Mouse (Mus musculus) CH12.LX (cell line): ENCODE measurements around the gene Sdhb. TPM values are rescaled to one million over a fixed set of nuclear protein-coding genes. Genes with fewer than 3 reads are reported as not detected.

ENCODE experiments used
- DNase-seq: peaks from one replicate; pipeline ENCODE4 v3.0.0-alpha.2; 2013; ENCODE audit errors: extremely low read depth
- H3K27ac ChIP-seq: 2 replicates; pipeline ENCODE4 v1.5.1; 2012; ENCODE audit warnings: low read depth, mild to moderate bottlenecking, control low read depth, moderate library complexity; ENCODE audit not compliant: insufficient read depth
- H3K27me3 ChIP-seq: replicated peaks from 2 replicates; pipeline ENCODE3; 2012; ENCODE audit warnings: inconsistent platforms
- H3K36me3 ChIP-seq, 2 experiments: replicated peaks in 1 of 2; 2 replicates each; pipeline versions ENCODE3 to v1.6.1; 2012; ENCODE audit warnings: inconsistent platforms in 1 of 2, low read length in 1 of 2, mild to moderate bottlenecking in 1 of 2, mixed read lengths in 1 of 2, moderate library complexity in 1 of 2; ENCODE audit not compliant: control insufficient read depth in 1 of 2, insufficient read depth in 1 of 2
- H3K4me1 ChIP-seq, 2 experiments: 2 replicates each; pipeline ENCODE4 v1.6.1; 2012; ENCODE audit warnings: inconsistent platforms in 1 of 2, moderate library complexity in 1 of 2; ENCODE audit not compliant: insufficient read depth in 2 of 2, control insufficient read depth in 1 of 2
- H3K4me2 ChIP-seq: 2 replicates; pipeline ENCODE4 v1.6.1; 2012; ENCODE audit warnings: low read depth, mild to moderate bottlenecking, control low read depth; ENCODE audit not compliant: poor library complexity, insufficient read depth, severe bottlenecking
- H3K4me3 ChIP-seq, 3 experiments: fragments of 150-350 bp in 1 of 3; sonication (generic) in 1 of 3; replicated peaks in 1 of 3; 2 replicates each; pipeline versions ENCODE3 to v1.5.1; 2011 to 2012; ENCODE audit warnings: low read depth in 2 of 3, low read length in 2 of 3, mild to moderate bottlenecking in 2 of 3, moderate library complexity in 2 of 3, control low read depth in 1 of 3, improper control_type of control experiment in 1 of 3, inconsistent platforms in 1 of 3, mixed read lengths in 1 of 3; ENCODE audit not compliant: poor library complexity in 1 of 3
- H3K79me2 ChIP-seq: replicated peaks from 2 replicates; pipeline ENCODE4 v1.6.1; 2012; ENCODE audit warnings: mild to moderate bottlenecking, moderate library complexity; ENCODE audit not compliant: control insufficient read depth, poor library complexity, insufficient read depth, severe bottlenecking; ENCODE audit errors: extremely low read depth
- H3K9ac ChIP-seq: 2 replicates; pipeline ENCODE4 v1.6.1; 2012; ENCODE audit warnings: low read depth, mild to moderate bottlenecking, control low read depth, moderate library complexity; ENCODE audit not compliant: insufficient read depth
- H3K9me3 ChIP-seq: replicated peaks from 2 replicates; pipeline ENCODE3; 2012; ENCODE audit warnings: low read length, inconsistent platforms, mixed read lengths
- CHD2 ChIP-seq: IDR thresholded peaks from 2 replicates; pipeline ENCODE4 v1.6.1; 2011; ENCODE audit warnings: low read length, improper control_type of control experiment
- ETS1 ChIP-seq: conservative IDR thresholded peaks from 2 replicates; pipeline ENCODE4 v1.6.1; 2012; ENCODE audit warnings: low read depth, mild to moderate bottlenecking, inconsistent platforms, low read length, improper control_type of control experiment, moderate library complexity
- JUND ChIP-seq: conservative IDR thresholded peaks from 2 replicates; pipeline ENCODE4 v1.6.1; 2011; ENCODE audit warnings: low read depth, low read length, improper control_type of control experiment
- KAT2A ChIP-seq: IDR thresholded peaks from 2 replicates; pipeline ENCODE4 v1.6.1; 2012; ENCODE audit warnings: low read length, improper control_type of control experiment, inconsistent platforms; ENCODE audit not compliant: insufficient replicate concordance
- MAX ChIP-seq: IDR thresholded peaks from 2 replicates; pipeline ENCODE4 v1.6.1; 2011; ENCODE audit warnings: low read length, improper control_type of control experiment
- MAZ ChIP-seq: IDR thresholded peaks from 2 replicates; pipeline ENCODE4 v1.6.1; 2012; ENCODE audit warnings: low read depth, mild to moderate bottlenecking, inconsistent platforms, low read length, improper control_type of control experiment, moderate library complexity
- POLR2AphosphoS2 ChIP-seq: IDR thresholded peaks from 2 replicates; pipeline ENCODE4 v1.6.1; 2011; ENCODE audit warnings: low read depth, low read length, improper control_type of control experiment
- RAD21 ChIP-seq: IDR thresholded peaks from 2 replicates; pipeline ENCODE4 v1.6.1; 2011; ENCODE audit warnings: low read depth, mild to moderate bottlenecking, low read length, improper control_type of control experiment, moderate library complexity
- RCOR1 ChIP-seq: conservative IDR thresholded peaks from 2 replicates; pipeline ENCODE4 v1.6.1; 2012; ENCODE audit warnings: low read depth, mild to moderate bottlenecking, inconsistent platforms, low read length, improper control_type of control experiment
- SIN3A ChIP-seq: IDR thresholded peaks from 2 replicates; pipeline ENCODE4 v1.6.1; 2012; ENCODE audit warnings: low read length, improper control_type of control experiment, inconsistent platforms
- SMC3 ChIP-seq: IDR thresholded peaks from 2 replicates; pipeline ENCODE4 v1.6.1; 2011; ENCODE audit warnings: low read depth, low read length, improper control_type of control experiment
- TCF12 ChIP-seq: IDR thresholded peaks from 2 replicates; pipeline ENCODE4 v1.6.1; 2014; ENCODE audit warnings: low read depth, mild to moderate bottlenecking, inconsistent platforms, low read length, improper control_type of control experiment
- USF2 ChIP-seq: conservative IDR thresholded peaks from 2 replicates; pipeline ENCODE4 v1.6.1; 2011; ENCODE audit warnings: low read depth, low read length, improper control_type of control experiment
- ZMIZ1 ChIP-seq: IDR thresholded peaks from 2 replicates; pipeline ENCODE4 v1.6.1; 2012; ENCODE audit warnings: low read depth, mild to moderate bottlenecking, inconsistent platforms, low read length, improper control_type of control experiment
- ZNF384 ChIP-seq: IDR thresholded peaks from 2 replicates; pipeline ENCODE4 v1.6.1; 2012; ENCODE audit warnings: low read depth, low read length, improper control_type of control experiment, inconsistent platforms
- dilution Hi-C: fragments of 300-500 bp; cut with MboI; formaldehyde crosslinking; loops from 2 replicates; pipeline ENCODE4 v1.14.3; 2020; ENCODE audit warnings: low sequenced_read_pairs; ENCODE audit not compliant: extremely low pct_unique_long_range_greater_than_20kb, extremely low pct_ligation_motif_present
- in situ Hi-C: fragments of 300-500 bp; cut with MboI; formaldehyde crosslinking; loops from 3 replicates; pipeline ENCODE4 v1.14.3; 2019; ENCODE audit warnings: low sequenced_read_pairs, low pct_ligation_motif_present, low pct_unique_long_range_greater_than_20kb, mixed read lengths
- polyA plus RNA-seq: library from polyadenylated mRNA; unstranded; fragments of >175 nt; gene quantifications from 2 replicates; pipeline ENCODE4 v1.2.1, GENCODE M21; 2012; ENCODE audit warnings: low read depth; ENCODE audit not compliant: insufficient read length
- total RNA-seq, 2 experiments: library from RNA; depleted of rRNA; stranded (reverse); fragments of 300-350 nt in 1 of 2; fragments of >200 nt in 1 of 2; gene quantifications; 2 replicates each; pipeline ENCODE4 v1.2.3; 2012 to 2014

The Sdhb gene
- total and polyA plus RNA-seq, 3 experiments, result 156 to 190 (median 188) TPM

GRCm38 (mm10) chr4:140967386-140968159 is 6.6 kb downstream of the Sdhb start:
- dilution Hi-C loops, result no loop called here
- no peaks in the 10 kb centered on the region for H3K27me3 ChIP-seq
- in situ Hi-C loops, result no loop called here
- no peak overlapping the region for H3K4me3 ChIP-seq
- H3K36me3 ChIP-seq, result peaks cover 31 to 79% of the 10 kb centered on the region in 2 experiments
- H3K79me2 ChIP-seq, result peaks cover 4% of the 10 kb centered on the region
- DNase-seq, result no peak
- peaks cover 8 to 36% of the 10 kb centered on the region in 2 experiments for H3K4me1 ChIP-seq
- H3K9me3 ChIP-seq, result no peaks in the 10 kb centered on the region
- no peak for TF ChIP-seq ZMIZ1
- no peak for TF ChIP-seq SIN3A
- H3K27ac ChIP-seq, result no peak overlapping the region
- no peak overlapping the region for H3K9ac ChIP-seq
- H3K4me2 ChIP-seq, result no peak overlapping the region

- dilution Hi-C loops, result no loop called here
- no peaks in the 10 kb centered on the region for H3K9me3 ChIP-seq
- no peak overlapping the region for H3K9ac ChIP-seq
- H3K4me1 ChIP-seq, result peaks cover 0 to 7% of the 10 kb centered on the region in 2 experiments; a peak in 1 of 4 replicates
- no peak overlapping the region for H3K4me2 ChIP-seq
- in situ Hi-C loops, result loop anchor here (5.0 kb wide), 1 partner anchor 51 kb away; no protein-coding TSS in a partner anchor
- H3K27me3 ChIP-seq, result no peaks in the 10 kb centered on the region
- TF ChIP-seq USF2 (no peak), KAT2A (no peak), ETS1 (no peak), MAZ (no peak), SMC3 (no peak), TCF12 (no peak), POLR2AphosphoS2 (no peak), RAD21 (no peak), ZNF384 (no peak), CHD2 (no peak), JUND (no peak), RCOR1 (no peak), SIN3A (no peak), MAX (no peak)
- TF ChIP-seq, all 38 proteins: peak for 0
- H3K36me3 ChIP-seq, result peaks cover 69 to 95% of the 10 kb centered on the region in 2 experiments
- DNase-seq, result no peak
- H3K79me2 ChIP-seq, result no peaks in the 10 kb centered on the region
- H3K4me3 ChIP-seq, result no peak overlapping the region
- H3K27ac ChIP-seq, result no peak overlapping the region
These were observed 10.7 kb downstream of the Sdhb start for GRCm38 (mm10) chr4:140971691-140972090.
